Comparison of ENCODE assay signal across 36 mouse cellular contexts in the genomic region with DNA sequence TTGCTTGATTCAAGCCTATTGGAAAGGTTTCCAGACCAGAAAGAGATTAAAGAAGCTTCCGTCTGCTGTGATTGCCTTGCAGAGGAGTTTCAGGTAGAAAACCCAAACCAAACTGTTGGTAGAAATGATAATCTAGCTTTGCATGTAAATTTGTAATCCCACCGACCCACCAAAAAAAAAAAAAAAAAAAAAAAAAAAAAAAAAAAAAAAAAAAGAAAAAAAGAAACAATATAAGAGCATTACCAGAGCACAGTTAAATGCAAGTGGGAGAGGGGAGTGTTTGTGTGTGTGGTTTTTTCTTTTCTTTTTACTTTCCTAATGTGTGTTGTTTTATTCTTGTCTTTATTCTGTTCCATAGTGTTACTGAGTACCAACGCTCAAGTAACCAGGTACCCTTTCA. TPM values are rescaled to one million over a fixed set of nuclear protein-coding genes. Genes with fewer than 3 reads are reported as not detected.
"Had no signal": no experiment of that assay in that cellular context is flagged by ENCODE, and none has a peak within 500 bp of the region (broad histone marks: within the 10 kb centered on the region; RNA-seq: fewer than 3 reads in every experiment).

No protein-coding gene starts in this region.

- H3K4me3 ChIP-seq: heart, embryonic 10.5 days; heart, embryonic 12.5 days; heart, embryonic 13.5 days; heart, embryonic 15.5 days; hindbrain, embryonic 10.5 days; hindbrain, embryonic 12.5 days; hindbrain, embryonic 13.5 days; hindbrain, embryonic 15.5 days; intestine, embryonic 15.5 days; kidney, embryonic 15.5 days; layer of hippocampus, adult 2 months; left cerebral cortex, adult 2 months had no signal

- ATAC-seq: hindbrain, postnatal 0 days; inflammation-experienced regulatory T-cells, adult 6 months; intestine, embryonic 15.5 days; intestine, embryonic 16.5 days; intestine, postnatal 0 days had no signal

- H3K9me3 ChIP-seq: heart, embryonic 10.5 days; heart, embryonic 12.5 days; heart, embryonic 13.5 days; heart, embryonic 15.5 days; hindbrain, embryonic 10.5 days; hindbrain, embryonic 12.5 days; hindbrain, embryonic 13.5 days; hindbrain, embryonic 15.5 days; intestine, embryonic 15.5 days; kidney, embryonic 15.5 days had no signal

- DNase-seq: heart, postnatal 10 days; heart, postnatal 14 days; heart, postnatal 36 days; heart, postnatal 4 days; kidney, adult 11 months; kidney, adult 18-20 months; kidney, adult 2 months; kidney, adult 8-10 months; kidney, adult 9 months; kidney, postnatal 10 days; kidney, postnatal 14 days; kidney, postnatal 25 days; kidney, postnatal 36 days; kidney, postnatal 4 days; layer of hippocampus, adult 9-11 months; layer of hippocampus, postnatal 36 days had no signal

- H3K27ac ChIP-seq: heart, embryonic 10.5 days; heart, embryonic 13.5 days; heart, embryonic 15.5 days; hindbrain, embryonic 10.5 days; hindbrain, embryonic 12.5 days; hindbrain, embryonic 13.5 days; hindbrain, embryonic 14.5 days; hindbrain, embryonic 15.5 days; hindbrain, postnatal 0 days; intestine, embryonic 15.5 days; kidney, embryonic 15.5 days; kidney, postnatal 0 days; layer of hippocampus, adult 2 months; left cerebral cortex, adult 2 months had no signal

- H3K4me2 ChIP-seq: heart, embryonic 11.5 days; heart, embryonic 12.5 days; heart, embryonic 13.5 days; heart, embryonic 15.5 days; hindbrain, embryonic 12.5 days; hindbrain, embryonic 13.5 days; hindbrain, embryonic 14.5 days; hindbrain, embryonic 15.5 days; intestine, embryonic 15.5 days; kidney, embryonic 15.5 days had no signal

- H3K4me1 ChIP-seq: heart, embryonic 10.5 days; heart, embryonic 12.5 days; heart, embryonic 13.5 days; heart, embryonic 15.5 days; hindbrain, embryonic 10.5 days; hindbrain, embryonic 12.5 days; hindbrain, embryonic 13.5 days; hindbrain, embryonic 15.5 days; intestine, embryonic 15.5 days; kidney, embryonic 15.5 days had no signal

- H3K9ac ChIP-seq: heart, embryonic 12.5 days; heart, embryonic 13.5 days; heart, embryonic 15.5 days; hindbrain, embryonic 12.5 days; hindbrain, embryonic 13.5 days; hindbrain, embryonic 14.5 days; hindbrain, embryonic 15.5 days; intestine, embryonic 15.5 days; kidney, embryonic 15.5 days had no signal

- H3K27me3 ChIP-seq: heart, embryonic 12.5 days; heart, embryonic 13.5 days; heart, embryonic 15.5 days; hindbrain, embryonic 12.5 days; hindbrain, embryonic 13.5 days; hindbrain, embryonic 15.5 days; intestine, embryonic 15.5 days; kidney, embryonic 15.5 days had no signal

RNA-seq across cellular contexts. Expression of a gene that starts 23.6 kb away (rescaled TPM):
- total RNA-seq: hematopoietic stem cell, adult 5-6 weeks had no signal
